Mouse (Mus musculus) urinary bladder, postnatal 25 days (tissue): ENCODE measurements around the gene Acot13.
A peak's percentile ranks its signal among the peaks of the same experiment; 100 is the strongest.
"Not testable (repeated sequence)": the region's sequence is repeated elsewhere in the genome, so short reads cannot be mapped to it uniquely, and the experiment has no call there.

ENCODE experiments used
- DNase-seq: peaks from one replicate; pipeline ENCODE4 v3.0.0; 2022; ENCODE audit warnings: low spot score

Acot13 gene

DNA sequence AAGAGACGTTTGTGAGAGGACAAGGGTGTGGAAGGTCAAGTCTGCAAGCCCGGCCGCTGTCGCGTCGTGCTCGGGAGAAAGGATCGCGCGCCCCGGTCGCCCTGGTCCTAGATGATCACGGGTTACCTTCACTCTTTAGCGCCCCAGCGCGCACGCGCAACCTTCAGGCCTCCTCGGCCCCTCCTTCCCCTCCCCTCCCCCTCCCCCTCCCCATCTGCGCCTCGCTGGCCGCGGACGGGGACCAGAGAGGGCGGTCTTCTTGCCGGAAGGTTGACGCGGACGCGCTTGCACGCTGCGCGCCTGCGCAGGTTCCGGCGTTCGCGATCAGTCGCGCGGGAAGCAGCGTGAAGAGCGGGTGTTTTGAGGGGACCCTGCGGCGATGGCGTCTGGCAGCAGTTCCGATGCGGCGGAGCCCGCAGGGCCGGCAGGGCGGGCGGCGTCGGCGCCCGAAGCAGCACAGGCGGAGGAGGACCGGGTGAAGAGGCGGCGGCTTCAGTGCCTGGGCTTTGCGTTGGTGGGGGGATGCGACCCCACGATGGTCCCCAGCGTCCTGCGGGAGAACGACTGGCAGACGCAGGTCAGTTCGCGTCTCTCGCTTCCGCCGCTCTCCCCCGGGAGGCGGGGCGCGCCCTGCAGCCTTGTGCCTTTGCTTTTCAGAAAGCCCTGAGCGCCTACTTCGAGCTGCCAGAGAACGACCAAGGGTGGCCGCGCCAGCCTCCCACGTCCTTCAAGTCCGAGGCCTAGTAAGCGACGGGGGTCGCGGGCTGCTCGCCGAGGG, at the start of gene Acot13, which contains the start of gene Tdp2:
TSS of gene Acot13 (minus strand) at position 188 of the 778 bp plus-strand sequence.
TSS of gene Tdp2 (plus strand) at position 327 of the 778 bp plus-strand sequence.
- peak; percentile 91 for DNase-seq

DNA sequence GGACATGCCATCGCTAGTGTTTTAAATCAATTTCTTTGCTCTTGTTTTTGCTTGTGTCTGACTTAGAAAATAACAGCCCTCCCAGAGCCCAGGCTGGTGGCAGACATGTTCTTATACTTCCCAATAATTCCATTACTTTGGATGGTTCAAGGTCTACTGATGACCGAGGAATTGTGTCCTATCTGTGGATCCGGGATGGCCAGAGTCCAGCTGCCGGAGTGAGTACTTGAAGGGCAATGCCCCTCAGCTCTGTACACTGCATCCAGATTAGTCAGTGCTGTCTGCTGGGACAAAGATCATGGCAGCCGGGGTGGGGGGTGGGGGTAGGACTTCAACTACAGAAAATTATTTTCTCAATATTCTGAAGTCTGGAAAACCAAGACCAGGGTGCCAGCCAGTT, 49.4 kb upstream of the Acot13 start:
- DNase-seq: no peak

DNA sequence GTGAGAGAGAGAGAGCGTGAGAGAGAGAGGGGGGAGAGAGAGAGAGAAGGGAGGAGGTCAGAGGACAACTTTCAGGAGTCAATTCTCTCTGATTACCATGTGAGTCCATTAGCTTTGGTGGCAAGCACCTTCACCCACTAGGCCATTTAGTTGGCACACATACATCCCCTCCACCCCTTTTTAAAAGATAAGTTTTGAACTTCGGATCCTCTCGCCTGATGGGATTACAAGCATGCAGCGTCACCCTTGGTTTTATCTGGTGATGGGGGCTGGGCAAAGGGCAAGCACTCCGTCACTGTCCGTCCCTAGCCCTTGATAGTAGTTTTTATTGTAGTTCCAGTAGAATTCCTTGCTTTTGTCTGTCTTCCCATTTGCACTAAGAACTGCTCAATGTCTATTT, 48.9 kb upstream of the Acot13 start:
- DNase-seq: no peak

DNA sequence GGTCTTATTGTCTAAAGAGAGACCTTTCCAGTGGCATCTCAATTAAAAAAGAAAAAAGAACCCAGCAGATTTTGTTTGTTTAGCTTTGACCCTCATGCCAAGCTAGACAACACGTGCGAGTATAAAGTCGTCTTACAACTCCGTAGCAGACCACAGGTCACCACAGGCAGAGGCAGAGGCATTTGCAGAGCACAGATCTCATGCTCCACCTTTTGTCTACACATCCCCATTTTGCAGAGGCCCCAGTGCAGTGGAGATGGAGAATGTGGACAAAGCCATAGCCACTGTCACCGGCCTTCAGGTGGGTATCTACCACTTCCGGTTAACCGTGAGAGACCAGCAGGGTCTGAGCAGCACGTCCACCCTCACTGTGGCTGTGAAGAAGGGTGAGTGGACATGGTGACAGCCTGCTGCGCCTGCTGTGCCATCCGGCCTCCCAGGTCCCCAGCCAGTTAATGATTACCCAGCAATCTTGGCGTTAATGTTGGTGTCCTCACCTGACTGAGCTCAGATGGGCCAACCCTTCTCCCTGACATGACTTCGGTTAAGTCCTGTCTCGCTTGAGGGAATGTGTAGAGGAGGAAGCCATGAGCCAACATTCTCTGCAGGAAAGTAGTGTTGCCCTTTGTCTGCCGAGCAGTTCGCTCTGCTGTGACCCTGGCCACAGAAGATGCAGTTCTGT, 48.2 kb upstream of the Acot13 start:
- DNase-seq: no peak

DNA sequence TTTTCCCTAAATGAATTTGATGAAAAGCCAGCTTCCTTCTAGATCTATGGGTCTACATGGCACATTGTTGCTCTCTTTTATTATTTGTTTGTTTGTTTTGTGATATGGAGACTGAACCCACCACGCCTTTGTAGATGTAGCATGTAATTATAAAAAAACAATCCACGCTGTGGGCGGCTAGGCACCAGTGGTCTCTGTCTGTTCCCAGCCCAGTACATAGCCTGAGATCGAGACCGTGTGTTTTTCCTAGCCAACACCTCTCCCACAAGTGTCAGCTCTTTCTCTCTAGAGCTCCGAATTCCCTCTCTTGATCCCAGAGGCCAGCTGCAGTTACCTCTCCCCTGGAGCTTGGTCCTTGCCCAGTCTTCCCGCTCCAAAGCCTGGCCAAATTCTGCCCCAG, 36.9 kb upstream of the Acot13 start:
- DNase-seq: no peak

DNA sequence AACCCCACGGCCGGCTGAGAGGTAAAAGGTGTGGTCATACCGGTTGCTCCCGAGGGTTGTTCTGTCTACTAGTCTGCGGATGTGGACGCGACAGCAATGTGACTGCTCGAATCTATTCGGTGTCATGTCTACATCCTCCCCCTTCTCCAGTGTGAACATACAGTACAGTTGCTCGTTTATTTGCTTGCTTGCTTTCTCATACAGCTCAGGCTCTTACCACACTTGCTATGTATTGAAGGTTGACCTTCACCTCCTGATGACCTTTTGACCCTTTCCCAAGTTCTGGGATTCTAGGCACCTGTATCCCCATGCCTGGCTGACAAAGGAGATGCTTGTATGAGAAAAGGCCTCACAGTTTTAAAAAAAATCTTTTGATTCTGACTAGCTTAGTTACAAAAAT, 36.4 kb upstream of the Acot13 start:
- DNase-seq: no peak

DNA sequence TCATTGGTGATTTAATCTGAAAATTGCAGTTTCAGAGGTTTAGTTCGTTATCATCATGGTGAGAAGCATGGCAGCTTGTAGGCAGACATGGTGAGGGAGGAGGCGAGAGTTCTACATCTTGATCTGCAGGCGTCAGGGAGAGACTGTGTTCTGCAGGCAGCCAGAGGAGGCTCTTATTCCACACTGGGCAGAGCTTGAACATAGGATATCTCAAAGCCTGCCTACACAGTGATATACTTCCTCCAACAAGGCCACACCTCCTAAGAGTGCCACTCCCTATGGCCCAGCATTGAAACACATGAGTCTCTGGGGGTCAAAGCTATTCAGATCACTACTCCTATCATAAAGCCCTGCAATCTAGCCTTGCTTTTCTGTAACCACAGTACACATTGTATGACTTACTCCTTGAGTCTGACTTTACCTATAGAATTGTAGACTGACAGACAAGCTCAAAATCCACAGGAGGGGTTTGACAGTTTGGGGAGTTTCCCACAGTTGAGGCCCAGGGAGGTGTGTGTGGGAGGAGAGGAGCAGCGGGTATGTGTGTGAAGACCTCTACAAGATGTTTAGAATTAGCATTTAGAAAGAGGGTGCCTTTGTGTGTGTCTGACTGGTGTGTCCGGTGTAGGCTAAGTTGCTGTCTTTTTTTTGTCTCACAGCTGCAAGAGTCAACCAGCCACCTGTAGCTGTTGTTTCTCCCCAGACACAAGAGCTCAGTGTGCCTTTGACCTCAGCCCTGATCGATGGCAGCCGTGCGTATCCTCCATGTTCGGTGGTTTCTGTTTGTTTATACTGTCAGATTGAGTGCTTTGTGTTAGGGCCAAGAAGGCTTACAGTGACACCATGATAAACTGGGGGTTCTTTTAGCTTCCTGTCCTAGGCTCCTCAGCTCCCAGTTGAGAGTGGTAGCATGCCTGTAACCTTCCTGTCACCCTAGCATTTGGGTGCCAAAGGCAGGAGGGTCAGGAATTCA, 35.4 kb upstream of the Acot13 start:
- DNase-seq: no peak

DNA sequence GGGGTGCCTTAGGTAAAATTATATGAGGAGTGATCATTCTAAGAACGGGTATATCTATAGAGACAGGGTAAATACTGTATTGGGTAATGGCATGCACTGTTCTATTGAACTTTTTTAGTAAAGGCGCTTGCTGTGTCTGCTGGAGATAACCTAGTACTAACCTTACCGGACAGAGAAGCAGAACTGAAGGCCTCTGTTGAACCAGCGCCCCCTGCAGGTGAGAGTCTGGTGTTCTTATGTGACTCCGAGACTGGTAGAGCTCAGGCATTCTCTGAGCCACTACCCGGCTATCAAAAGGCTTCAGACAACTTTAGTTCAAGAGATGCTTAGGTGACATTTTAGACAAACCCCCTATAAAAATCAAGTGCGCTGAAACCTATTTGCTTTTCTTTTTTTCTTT, 31.2 kb upstream of the Acot13 start:
- DNase-seq: peak; percentile 21

DNA sequence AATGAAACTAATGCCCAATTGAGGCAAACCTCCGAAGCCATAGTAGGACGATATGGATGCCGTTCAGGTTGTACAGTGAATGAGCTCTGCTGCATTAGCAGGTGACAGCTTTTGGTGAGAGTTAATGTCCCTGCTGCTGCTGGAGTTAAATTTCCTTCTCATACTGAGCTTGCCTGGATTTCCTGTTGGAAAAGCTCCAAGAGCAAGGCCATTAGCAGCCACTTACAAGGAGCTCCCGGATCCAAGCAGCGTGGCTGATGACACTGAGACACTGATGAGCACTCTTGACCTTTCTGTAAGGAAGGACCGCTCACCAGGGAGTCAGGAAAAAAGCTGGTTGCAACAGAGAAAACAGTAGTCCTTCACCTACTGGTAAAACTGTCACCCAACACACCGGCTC, 30.7 kb upstream of the Acot13 start:
- no peak for DNase-seq

DNA sequence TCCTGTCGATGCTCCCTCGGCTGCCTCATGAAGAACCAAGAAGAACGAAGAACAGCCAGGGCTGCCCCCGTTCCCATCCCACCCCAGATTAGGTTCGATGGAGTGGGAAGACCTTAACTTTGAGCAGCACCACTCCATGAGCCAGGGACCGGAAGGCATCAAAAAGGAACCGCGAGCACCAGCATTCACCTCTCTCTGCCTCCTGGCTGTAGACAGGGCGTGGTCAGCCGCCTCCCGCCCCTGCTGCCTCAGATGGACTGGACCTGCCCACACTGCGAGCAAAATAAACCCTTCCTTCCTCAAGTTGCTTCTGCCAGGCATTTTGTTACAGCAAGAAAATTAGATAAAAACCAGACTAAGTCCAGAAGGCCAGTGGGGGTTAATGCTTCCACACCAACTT, 29.7 kb upstream of the Acot13 start:
- DNase-seq: no peak

DNA sequence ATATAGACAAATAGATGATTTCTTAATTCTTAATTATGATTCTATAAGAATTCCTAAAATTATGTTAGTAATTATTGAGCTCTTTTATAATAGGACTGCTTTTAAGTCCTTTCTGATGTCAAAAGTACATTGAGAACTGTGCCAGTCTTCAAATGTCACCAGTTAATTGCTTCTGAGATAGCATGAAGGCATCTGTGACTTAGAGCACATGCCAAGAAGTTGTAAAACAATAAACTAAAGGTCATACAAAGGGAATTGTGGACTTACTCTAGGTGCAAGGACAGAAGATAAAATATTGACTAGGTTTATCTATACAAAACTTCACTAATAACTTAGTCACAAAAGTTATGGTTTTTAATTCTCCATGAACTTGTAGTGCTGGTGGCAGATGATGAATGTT, 27.8 kb upstream of the Acot13 start:
- no peak for DNase-seq

DNA sequence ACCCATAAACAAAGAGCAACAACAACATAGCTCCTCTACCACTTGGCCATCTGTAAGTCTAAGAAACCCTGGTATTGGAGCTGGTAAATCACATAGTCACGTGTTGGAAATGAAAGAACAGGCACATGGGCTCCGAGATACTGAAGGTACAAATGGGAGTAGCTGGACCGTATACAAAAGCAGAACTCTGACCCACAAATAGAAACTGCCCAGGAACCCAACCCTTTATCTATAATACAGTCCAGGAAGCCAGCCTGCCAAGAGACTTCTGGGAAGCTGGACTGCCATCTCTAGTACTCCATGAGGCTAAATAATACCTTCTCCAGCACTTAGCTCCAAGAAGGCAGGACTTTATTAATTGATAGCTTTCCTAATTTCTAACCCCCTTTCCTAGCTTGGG, 21.2 kb upstream of the Acot13 start:
- no peak for DNase-seq

DNA sequence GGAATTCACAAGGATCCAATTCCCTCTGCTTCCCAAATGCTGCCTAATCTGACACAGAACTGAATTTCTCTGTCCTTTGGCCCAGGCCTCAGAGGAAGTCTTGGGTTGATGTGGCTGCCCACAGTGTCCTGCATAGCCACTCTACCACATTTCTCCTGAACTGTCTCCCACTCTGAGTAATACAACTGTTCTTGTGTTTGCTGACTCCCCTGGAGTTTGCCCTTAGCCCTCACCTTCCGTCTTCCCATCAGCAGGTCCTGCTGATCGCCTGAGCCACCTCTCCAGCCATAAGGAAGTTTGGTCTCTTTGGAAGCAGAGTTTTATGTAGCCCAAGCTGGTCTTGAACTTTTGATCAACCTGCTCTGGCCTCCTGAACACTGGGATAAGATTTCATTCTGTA, 20.6 kb upstream of the Acot13 start:
- no peak for DNase-seq

DNA sequence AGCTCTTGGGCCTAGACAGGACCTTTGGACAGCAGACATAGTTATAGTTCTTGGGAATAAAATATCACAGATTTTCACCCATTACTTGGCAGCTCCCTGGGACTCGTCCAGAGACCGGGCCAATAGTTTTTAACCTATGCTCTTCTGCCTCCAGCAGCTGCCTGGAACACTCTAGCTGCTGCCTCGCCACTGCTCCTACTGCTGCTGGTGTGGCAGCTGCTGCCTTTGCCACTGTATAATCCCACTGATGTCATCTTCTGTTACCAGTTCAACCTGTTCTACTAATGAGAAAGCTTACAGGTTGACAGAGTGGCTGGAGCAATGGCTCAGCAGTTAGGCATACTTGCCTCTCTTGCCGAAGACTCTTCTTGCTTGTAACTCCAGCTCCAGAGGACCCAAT, 18.0 kb upstream of the Acot13 start:
- no peak for DNase-seq

DNA sequence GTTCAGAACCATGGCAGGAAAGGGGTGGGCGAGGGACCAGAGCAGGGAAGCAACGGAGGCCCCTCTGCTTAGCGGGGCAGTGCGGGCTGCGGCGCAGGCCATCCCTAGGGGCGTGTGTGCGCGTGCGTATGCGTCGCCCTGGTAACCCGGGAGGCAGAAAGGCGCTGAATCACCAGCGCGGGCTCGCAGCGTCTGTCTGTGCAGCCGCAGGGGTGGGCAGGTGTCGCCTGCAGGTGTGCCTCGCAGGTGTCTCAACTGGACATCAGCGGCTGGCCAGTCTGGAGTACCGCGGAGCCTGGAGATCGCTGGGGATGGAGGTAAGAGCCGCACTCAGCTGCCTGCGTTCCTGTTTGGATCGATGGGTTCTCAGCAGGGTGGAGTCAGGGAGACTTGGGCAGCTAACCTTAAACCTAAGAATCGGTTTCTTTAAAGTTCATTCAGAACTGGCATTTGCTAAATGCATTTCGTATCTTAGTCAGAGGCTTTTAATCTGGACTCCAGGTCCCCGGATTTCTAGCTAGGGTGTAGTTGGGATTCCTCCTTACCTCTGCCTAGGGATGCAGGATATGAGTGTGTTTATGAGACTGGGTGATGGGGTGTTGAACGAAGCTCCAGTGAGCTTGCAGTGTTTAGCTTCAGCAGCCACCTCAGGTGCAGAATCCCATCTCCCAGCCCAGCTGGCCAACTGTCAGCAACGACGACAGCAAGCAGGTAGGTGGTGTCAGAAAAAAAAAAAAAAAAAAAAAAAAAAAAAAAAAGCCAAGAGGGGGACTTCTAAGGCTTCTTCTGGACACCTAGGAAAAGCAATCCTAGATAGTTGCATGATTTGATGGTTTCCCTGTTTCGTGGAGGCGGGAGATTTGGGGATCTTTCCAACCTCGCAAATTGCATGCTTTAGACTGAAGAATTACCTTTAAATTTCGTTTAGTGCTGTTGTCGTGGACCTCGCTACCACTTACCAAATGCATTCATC, 13.9 kb upstream of the Acot13 start, which contains the start of gene D130043K22Rik:
TSS of gene D130043K22Rik (plus strand) at position 153 of the 973 bp plus-strand sequence.
- peak; percentile 37 for DNase-seq

DNA sequence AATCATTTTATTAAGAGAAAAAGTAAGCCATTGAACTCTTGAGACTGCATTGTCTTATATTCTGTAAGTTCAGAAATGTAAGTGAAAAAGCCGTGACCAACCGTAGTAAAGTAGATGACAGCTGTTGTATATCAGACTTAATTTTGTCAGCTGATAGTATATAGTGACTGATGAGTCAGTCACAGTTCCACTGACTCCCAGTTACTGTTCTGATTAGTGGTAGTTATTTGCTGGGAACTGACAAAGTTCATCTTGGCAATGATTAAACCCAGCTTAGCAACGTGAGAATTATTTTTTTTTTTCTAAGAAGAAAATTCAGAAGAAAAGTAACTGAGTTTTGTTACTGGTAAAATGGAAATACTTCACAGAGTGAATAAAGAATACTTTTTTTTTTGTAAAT, 10.4 kb upstream of the Acot13 start:
- no peak for DNase-seq

DNA sequence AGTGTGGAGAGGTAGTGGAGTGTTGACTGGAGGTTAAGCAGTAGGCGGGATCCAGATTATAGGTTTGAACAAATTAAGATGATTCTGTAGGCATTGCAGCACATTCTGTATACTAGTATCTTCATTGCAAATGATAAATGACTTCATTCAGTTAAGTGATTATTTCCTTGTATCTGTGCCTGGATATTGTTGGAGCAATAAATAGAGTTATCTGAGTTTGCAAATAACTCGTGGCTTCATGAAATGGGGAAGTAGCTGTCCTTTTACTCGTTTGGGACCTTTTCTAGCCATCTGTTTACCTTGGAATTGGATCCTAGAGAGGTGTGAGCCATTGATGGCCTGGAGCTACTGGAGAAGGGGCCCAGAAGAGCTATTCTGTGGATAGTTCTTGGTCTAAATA, 8.5 kb upstream of the Acot13 start:
- DNase-seq: no peak

DNA sequence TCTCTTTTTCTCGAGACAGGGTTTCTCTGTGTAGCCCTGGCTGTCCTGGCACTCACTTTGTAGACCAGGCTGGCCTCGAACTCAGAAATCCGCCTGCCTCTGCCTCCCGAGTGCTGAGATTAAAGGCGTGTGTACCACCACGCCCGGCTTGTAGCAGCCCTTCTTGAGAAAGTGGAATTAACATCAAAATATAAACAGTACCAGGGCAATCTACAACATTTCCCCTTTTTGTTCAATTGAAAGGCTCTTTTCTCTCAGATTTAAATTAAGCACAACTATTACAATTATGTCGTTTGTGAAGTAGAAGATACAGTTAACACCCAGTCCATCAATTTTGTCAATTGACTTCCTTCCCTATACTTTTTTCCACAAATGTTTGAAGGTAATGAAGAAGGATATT, 6.4 kb upstream of the Acot13 start:
- not testable (repeated sequence) for DNase-seq

DNA sequence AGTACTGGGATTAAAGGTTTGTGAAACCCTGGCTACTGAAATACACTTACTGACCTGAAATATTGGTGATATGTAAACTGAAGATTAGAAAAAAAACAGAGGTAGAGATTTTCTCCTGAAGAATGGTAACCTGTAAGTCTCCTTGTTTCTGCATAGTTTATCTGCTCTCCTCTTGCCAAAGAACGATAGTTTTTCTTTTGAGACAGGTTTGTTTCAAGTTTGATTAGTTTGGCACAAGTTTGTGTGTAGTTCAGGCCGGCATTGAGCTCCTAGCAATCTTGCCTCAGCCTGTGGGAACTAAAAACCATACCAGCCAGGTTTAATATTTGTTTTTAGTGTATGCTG, 1.4 kb upstream of the Acot13 start:
- DNase-seq: no peak

DNA sequence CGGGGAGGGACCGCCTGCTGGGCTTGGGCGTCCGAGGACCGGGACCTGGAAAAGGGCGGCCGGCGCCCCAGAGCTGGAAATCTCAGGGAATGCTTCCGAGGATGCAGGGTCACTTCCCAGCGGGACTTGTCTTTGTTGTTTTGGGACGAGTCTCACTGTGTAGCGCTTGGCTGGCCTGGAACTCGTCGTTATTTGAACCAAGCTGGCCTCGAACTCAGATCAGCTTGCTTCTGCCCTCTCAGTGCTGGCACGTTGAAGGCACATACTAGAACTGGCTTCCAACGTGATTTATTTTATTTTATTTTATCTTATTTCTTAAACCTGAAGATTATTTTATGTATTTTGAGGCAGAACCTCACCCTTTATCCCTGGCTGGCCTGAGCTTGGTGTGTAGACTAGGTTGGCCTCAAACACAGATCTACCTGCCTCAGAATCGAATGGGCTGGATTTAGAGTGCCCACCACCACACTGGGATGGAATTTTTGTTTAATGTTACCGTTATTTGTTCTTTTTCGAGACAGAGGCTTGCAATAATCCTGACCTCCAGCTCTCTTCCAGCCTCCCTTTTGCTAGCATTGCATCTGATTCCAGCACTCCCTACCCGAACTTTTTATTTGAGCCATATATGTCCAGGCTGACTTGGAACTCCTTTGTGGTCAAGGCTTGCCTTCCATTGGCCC, 931 bp upstream of the Acot13 start:
- DNase-seq: no peak
